Mouse (Mus musculus) T-helper 17 cell (primary cell): Measurements from ENCODE around the gene Pold4.

Experiments used
- in situ Hi-C, 2 experiments: fragments of 300-600 bp; cut with MboI, MseI; formaldehyde crosslinking; loops; 1 replicate in 1 of 2; 2 replicates in 1 of 2; pipeline ENCODE4 v1.15.1; 2025; ENCODE audit warnings: high pct_unique_total_duplicates in 2 of 2

Pold4 gene

DNA sequence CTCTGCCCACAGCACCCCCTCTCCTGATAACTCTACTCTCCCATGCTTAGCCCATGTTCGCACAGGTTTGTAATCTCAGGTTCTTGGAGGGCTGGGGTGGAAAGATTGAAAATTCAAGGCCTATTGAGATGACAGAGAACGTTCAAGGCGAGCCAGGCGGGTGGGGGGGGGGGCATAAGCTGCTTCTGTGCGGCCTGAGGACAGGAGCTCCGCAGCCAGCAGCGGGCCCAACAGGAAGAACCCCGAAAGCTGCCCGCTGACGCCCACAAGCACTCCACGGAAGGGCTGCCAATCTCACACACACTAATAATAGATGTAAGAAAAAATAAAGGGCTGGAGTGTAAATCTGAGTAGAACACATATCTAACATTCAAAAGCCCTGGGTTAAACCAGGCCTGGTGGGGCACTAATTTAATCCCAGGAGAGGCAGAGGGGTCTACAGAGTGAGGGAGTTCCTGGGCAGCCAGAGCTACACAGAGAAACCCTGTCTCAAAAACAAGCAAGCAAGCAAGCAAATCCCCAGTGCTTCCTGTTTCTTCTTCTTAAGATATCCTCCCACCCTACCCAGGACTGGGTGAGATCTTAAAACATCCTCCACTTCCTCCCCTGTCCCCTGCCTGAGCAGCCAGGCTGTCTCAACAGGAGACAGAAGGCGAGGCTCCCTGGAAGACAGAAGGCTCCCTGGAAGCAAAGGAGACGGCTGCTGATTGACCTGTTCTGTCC lies 27.9 kb upstream of the Pold4 start:
- in situ Hi-C loops = no loop called here

DNA sequence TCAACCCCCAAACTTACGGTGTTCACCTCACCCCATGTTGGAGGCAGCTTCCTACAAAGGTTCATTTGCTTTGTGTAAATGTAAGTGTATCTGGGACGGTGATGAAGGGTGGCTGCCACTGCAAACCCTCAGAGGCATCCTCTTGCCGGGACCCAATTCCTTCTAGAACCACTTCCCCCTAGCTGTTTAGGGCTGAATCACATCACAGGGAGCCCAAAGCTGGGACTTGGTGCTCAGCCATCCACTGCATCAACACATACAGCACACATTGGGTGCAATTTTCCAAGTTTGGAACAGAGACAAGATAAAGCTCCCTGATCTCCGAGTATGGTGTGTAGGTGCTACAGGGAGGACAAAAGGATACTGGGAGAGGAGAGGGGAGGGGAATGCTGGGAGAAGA lies 26.8 kb upstream of the Pold4 start:
- in situ Hi-C loops = loop anchor here in 1 of 2 experiments (5.0 kb wide), 1 partner anchor 37 kb away; no protein-coding TSS in a partner anchor

- in situ Hi-C loops = loop anchor here in 1 of 2 experiments (5.0 kb wide), 1 partner anchor 35 kb away; no protein-coding TSS in a partner anchor
These were observed 24.7 kb upstream of the Pold4 start for GRCm38 (mm10) chr19:4206971-4207370.

GRCm38 (mm10) chr19:4208563-4208962 lies 23.1 kb upstream of the Pold4 start:
- in situ Hi-C loops = loop anchor here in 1 of 2 experiments (5.0 kb wide), 1 partner anchor 34 kb away; no protein-coding TSS in a partner anchor

DNA sequence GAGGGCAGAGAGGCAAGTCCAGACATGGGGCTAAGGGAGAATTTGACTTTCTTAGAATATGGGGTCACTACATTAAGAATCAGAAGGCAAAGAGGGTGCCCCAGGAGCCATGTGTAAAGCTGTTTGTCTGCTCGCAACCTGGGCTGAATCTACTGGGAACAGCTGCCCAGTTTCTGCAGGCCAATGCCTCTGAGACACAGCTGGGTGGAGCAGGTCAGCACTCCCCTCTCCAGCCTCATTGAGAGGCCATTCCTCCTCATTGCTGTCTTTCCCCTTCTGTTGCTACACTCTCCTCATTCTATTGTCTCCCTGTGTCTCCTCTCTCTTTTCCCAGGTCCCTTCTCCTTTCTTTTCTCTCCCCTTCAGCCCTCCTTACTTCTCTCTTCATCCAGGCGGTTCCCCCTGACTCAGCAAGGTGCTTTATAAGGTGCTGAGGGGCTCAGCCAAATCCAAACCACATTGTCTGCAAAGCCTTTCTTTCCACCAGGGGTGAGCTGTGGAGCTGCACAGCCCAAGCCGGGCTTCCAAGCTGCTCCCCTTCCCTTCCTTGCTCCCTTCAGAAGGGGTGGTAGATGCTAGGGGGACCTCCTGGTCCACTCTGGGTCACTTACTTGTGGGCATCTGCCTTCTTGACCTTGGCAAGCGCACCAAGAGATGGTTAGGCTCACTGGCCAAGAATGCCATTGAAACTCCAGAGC lies 19.7 kb upstream of the Pold4 start:
- in situ Hi-C loops = no loop called here

GRCm38 (mm10) chr19:4213524-4213974 lies 18.1 kb upstream of the Pold4 start:
- in situ Hi-C loops = no loop called here

GRCm38 (mm10) chr19:4214071-4214770 lies 17.5 kb upstream of the Pold4 start, which contains the start of the genes Clcf1 and AC109138.7:
Clcf1 (plus strand) TSS chr19:4214238.
AC109138.7 (plus strand) TSS chr19:4214357.
- in situ Hi-C loops = no loop called here

- in situ Hi-C loops = no loop called here
These were observed 16.8 kb upstream of the Pold4 start for GRCm38 (mm10) chr19:4214771-4215450.

- in situ Hi-C loops = no loop called here
These were observed 16.3 kb upstream of the Pold4 start for GRCm38 (mm10) chr19:4215451-4215840.

DNA sequence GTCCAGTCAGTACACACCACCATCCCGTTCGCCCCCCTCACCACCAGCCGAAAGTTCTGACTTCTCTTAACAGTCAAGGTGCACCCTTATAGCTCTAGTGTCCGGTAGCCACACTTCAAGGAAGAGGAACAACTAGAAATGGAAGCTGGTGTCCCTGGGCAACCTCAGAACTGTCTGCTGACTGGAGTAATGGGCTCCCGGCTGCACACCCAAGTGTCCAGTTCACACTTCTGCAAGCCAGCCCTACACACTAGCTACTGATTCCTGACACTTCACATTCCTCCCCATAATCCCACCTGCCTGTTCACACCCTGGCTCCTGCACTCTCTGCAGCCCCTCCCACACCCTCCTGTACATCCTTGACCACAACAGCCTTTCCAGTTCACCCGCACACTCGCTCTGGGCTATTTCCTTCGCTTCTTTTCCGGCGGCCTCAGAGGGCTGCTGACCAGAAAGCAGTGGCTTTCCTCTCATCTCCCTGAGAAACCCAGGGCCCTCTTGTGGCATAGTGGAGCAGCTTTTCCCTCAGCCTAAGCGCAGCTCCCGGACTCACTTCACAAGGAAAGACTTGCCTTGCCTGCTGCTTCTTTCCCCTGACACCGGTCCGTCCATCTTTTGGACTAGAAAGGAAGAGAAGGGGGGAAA lies 15.5 kb upstream of the Pold4 start:
- in situ Hi-C loops = no loop called here

DNA sequence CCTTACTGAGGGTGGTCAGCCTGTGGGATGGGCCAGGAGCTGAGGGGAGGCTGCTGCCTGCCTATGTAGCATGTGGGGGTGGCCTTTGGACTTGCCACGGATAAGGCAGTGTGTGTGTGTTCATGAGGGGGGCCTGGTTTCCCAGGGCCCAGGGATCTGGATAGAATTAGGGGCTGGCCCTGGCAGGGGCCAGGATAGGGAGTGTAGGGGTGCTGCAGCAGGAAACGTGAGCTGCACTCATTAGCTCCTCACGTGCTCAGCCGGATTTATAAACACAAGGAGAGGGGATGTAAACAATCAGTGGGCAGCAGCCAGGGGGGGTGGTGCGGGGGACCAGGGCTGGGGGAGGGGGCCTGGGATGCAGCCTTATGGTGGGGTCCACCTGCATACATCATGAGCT lies 14.6 kb upstream of the Pold4 start:
- in situ Hi-C loops = no loop called here

- in situ Hi-C loops = no loop called here
These were observed 13.8 kb upstream of the Pold4 start for GRCm38 (mm10) chr19:4217855-4218254.

- in situ Hi-C loops = no loop called here
These were observed 13.4 kb upstream of the Pold4 start for GRCm38 (mm10) chr19:4218293-4218692.

DNA sequence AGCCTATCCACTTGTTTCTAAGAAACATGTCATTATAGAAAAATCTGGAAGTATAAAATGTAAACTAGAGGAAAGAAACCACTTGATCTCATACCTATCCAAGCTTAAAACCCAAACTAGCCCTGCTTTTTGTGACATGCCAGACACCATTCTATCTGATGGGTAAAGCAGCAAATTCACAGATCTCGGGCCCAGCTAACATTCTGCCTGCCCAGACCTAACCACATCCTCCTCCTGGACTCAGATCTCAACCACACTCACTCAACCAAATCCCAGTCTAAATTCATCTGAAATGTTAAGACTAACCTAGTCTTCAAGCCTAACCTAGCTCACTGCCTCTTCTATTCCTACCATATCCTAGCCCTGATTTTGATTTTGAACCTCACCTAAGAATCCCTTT lies 12.9 kb upstream of the Pold4 start:
- in situ Hi-C loops = no loop called here

- in situ Hi-C loops = no loop called here
These were observed 11.8 kb upstream of the Pold4 start for GRCm38 (mm10) chr19:4219943-4220342.

DNA sequence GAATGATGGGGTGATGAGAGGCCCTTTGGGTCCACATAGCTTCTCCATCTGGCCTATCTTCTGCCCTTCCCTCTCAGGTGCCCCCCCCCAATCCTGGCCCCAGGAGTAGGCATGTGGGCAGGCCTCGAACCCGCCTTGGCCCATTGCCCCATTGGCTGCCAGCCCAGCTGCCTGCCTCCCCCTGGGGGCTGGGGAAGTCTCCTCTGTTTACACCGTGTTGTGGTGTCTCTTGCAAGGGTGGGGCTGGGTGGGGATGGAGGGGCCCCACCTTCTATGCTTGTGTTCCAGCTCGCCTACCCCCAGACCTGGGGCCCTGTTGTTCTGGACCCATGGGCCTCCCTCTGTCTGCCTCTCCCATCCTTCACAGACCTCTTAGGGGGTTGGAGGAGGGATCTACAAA lies 11.3 kb upstream of the Pold4 start:
- in situ Hi-C loops = no loop called here

DNA sequence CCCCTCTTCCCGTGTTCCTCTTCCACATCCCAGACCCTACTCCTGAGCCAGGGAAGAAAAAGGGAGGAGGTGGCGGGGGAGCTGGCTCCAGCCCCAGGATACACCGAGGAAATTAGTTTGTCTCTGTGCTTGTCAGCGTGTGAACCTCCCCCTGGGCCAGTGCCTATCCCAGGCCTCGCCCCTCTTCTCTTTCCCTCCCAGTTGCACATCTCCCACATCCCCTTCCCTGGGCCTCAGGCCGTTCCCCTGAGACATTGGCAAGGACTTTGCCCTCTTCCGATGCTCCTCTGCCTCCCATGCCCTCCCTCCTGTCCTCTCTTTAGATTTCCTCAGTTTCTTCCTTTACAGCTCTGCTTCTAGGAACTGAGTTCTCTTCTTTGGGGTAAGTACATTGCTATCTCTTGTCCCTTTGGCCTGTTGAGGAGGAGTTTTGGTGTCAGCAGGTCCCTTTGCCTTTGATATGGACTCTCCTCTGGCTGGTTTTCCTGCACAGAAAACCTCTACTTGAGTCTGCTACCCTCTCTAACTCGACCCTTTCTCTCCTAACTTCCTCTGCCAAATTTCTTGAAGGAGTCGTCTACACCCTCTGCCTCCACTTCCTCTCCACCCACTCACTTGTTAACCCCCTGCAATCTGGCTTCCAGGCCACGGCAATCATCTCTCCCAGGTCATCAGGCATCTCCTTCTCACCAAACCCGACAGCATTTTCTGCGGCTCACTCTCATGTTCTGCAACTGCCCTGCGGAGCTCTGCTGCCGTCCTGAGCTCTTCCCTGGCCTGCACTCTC lies 10.5 kb upstream of the Pold4 start:
- in situ Hi-C loops = no loop called here

DNA sequence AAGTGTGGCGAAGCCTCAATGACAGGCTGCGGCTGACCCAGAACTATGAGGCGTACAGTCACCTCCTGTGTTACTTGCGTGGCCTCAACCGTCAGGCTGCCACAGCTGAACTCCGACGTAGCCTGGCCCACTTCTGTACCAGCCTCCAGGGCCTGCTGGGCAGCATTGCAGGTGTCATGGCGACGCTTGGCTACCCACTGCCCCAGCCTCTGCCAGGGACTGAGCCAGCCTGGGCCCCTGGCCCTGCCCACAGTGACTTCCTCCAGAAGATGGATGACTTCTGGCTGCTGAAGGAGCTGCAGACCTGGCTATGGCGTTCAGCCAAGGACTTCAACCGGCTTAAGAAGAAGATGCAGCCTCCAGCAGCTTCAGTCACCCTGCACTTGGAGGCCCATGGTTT lies 9.5 kb upstream of the Pold4 start:
- in situ Hi-C loops = no loop called here

DNA sequence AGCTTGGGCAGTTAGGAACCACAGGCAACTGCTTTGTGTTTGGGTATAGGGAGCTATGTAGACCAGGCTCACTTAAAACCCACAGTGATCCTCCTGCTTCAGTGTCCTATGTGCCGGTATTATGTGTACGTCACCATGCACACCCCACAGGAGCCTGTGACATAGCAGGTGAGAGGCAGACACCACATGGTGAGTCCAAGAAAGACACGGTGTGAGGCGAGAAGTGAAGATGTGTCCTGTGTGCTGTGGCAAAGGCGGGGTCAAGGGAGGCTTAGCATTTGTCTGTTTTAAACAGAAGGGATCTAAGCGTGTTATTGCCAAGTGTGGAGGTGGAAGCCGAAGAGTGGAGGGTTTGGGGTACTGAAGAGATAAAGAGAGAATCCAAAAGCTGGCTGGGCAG lies 4.9 kb upstream of the Pold4 start:
- in situ Hi-C loops = no loop called here

DNA sequence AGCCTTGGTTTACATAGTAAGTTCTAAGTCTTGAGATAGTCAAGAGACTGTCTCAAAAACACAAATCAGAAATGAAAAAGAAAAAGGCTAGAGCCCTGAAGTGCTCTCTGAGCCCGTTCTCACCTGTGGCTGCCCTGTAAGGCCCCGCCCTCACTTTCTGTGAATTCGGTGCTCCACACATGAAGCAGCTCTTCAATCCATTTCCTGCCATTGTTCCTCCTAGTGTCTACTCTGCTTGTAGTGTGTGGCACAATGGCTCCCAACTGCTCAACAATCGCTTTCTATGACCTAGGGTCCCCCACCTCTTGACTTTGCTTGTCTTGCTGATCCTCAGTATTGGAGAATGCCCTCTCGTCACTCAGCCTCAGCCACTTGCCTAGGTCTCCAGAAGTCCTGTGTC lies 4.3 kb upstream of the Pold4 start:
- in situ Hi-C loops = no loop called here
